Mouse (Mus musculus): Measurements from ENCODE around the gene BC025920.

DNA sequence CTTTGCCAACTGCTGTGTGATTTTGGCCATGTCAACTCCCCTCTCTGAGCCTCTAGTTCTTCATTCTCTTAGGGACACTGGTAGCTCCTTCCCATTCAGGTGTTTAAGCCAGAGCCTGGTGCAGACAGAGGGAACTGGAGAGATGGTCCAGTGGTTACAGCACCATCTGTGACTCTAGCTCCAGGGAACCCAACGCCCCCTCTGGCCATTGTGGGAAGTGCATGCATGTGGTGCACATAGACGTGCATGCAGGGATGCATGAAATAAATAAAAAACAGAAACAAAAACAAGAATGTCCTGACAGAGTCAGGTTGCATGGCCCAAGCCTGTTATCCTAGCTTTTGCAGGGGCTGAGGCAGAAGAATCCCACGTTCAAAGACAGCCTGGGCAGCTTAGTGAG, 49.8 kb upstream of the BC025920 start:
- TF ChIP-seq CTCF (IDR thresholded peaks at IDR 0.05; ENCODE audit: low read depth) (peak; percentile 79), EP300 (IDR thresholded peaks at IDR 0.05; ENCODE audit: low read depth) (no peak)

All from liver, embryonic 14.5 days (tissue).